Mouse (Mus musculus) Muller cell, postnatal 12 days (primary cell): ENCODE data around the gene Rtraf.

Experiments
- DNase-seq: peaks from one replicate; pipeline ENCODE4 v3.0.0-alpha.2; 2015; ENCODE audit errors: inconsistent ontology term

Rtraf gene

GRCm38 (mm10) chr14:19800485-19800884, 23.1 kb downstream of the Rtraf start:
- DNase-seq: no peak

DNA sequence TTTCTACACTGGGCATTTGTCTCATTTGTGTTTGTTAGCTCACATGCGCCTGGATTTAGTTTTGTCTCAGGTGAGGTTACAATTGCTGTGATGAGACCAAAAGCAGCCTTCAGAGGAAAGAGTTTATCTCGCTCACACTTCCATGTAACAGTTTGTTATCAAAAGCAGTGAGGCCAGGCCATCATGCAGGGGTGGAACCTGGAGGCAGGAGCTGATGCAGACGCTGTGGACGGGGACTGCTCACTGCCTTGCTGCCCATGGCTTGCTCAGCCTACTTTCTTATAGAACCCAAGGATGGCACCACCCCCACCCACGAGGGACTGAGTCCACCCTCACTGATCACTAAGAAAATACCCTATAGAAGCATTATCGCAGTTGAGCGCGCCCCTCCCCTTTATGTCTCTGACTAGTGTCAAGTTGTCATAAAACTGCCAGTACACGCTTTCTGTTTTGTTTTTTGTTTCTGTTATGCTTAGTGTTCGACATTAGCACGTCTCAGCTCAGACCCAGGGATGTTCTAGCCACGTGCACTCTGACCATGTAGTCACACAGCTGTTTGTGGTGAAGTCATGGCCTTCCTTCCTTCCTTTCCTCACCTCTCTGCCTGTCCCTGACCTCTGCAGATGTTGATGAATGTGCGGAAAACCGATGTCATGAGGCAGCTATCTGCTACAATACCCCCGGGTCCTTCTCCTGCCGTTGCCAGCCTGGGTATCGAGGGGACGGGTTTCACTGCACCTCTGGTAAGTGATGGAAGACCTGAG, 26.9 kb downstream of the Rtraf start:
- no peak for DNase-seq

GRCm38 (mm10) chr14:19794881-19795280, 28.7 kb downstream of the Rtraf start:
- DNase-seq: no peak

- DNase-seq: no peak
Measured at GRCm38 (mm10) chr14:19788443-19788842, 35.2 kb downstream of the Rtraf start.

DNA sequence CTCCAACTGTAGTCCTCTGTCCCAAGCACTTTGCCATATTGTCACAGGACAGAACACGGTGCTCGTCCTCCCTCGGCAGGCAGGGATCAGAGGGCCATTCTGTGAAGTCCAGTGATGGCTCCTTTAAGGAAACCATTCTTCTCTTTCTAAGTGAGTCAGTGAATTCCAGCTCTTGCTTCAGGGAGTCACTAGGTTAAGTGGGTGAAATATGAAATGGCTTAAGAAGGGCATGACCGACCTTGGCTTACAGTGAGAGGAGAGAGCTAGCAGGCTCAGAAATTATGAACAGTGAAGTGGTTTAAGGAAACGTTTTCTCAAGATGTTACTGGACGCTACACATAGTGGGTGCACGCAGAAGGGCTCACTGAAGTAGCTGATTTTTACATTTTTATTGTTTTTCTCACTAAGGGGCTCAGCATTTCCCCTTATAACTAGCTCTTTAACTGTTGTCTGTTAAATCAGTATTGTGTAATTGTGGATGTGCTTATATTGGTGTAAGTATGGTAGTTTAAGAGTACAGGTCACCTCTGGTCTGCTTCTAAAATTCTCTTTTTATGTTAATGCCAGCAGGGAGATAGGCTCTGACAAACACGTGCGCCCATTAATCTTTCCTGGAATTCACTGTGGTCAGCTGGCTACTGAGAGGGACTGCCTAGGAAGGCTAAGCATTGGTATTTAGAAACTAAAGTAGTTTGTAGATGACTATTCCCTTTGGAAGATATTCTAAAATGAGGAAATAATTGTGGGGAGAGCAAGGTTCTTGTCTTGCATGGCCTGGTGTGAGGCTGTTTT, 37.6 kb downstream of the Rtraf start:
- DNase-seq: no peak

GRCm38 (mm10) chr14:19777945-19778344, 45.7 kb downstream of the Rtraf start:
- DNase-seq: no peak

GRCm38 (mm10) chr14:19777365-19777764, 46.3 kb downstream of the Rtraf start:
- no peak for DNase-seq

DNA sequence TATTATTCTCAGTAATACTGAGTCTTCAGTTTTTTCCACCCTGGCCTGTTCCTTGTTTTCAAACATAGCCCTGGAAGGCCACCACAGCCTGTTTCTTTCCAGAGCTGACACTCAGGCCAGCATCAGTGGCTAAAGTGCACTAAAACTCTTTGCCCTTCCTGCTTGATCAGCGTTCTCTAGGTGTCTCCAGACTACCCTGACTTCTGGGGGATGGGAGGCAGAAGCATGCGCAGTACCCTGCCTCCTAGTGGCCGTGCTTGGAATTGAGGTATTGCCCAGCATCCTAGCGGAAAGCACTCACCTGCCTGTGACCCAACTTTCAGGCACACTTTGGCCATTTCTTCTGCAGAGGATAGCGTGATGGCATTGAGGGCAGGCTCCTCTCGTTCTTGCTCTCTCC, 46.7 kb downstream of the Rtraf start:
- no peak for DNase-seq

- no peak for DNase-seq
Measured at GRCm38 (mm10) chr14:19776179-19776578, 47.4 kb downstream of the Rtraf start.

GRCm38 (mm10) chr14:19775491-19775890, 48.1 kb downstream of the Rtraf start:
- DNase-seq: no peak

- DNase-seq: no peak
Measured at GRCm38 (mm10) chr14:19774036-19774628, 49.5 kb downstream of the Rtraf start.

GRCm38 (mm10) chr14:19771173-19771572, 52.5 kb downstream of the Rtraf start:
- no peak for DNase-seq

DNA sequence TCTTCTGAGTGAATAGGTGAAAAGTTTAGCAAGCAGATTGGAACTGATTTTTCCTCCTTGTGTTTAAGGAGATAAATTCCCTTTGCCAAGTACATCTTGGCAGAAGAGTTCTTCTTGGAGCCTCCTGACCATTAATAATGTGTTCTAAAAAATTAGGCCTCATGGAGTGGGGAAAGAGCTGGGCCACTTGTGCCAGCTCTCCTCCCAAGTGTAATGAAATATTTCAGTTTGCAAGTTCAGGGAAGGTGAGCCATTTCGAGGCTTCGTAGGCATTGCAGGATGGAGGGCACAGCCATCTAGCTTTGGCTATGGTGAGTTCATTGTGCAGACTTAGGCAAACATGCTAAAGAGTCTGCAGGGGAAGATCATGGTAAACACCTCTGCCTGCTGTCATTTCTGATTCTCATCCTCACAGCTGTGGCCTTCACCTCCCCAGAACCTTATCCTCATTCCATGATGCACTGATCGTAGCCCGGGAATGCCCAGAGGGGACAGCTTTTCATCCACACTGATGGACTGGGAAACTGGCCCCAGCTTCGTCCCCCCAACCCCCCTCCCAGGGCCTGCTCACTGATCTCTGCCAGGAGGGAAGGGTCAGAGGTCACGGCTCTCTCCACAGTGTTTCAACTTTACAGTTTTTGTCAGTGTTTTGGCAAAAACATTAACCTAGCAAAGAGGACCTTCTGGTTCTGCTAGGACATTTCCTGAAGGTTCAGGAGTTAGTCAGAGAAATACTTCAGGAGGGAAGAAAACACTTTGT, 54.0 kb downstream of the Rtraf start:
- no peak for DNase-seq

- no peak for DNase-seq
Measured at GRCm38 (mm10) chr14:19768648-19769047, 55.0 kb downstream of the Rtraf start.

GRCm38 (mm10) chr14:19766380-19766649, 57.3 kb downstream of the Rtraf start:
- no peak for DNase-seq

- no peak for DNase-seq
Measured at GRCm38 (mm10) chr14:19765539-19766379, 57.9 kb downstream of the Rtraf start.

- no peak for DNase-seq
Measured at GRCm38 (mm10) chr14:19764331-19764730, 59.3 kb downstream of the Rtraf start.

GRCm38 (mm10) chr14:19763527-19763926, 60.1 kb downstream of the Rtraf start:
- DNase-seq: peak; percentile 72

GRCm38 (mm10) chr14:19762014-19762413, 61.6 kb downstream of the Rtraf start:
- DNase-seq: no peak
